Mouse (Mus musculus) thymus, adult 2 months (tissue): ENCODE results near the gene Sorcs3. TPM values are rescaled to one million over a fixed set of nuclear protein-coding genes. Genes with fewer than 3 reads are reported as not detected.

Experiments
- DNase-seq: peaks from one replicate; pipeline ENCODE4 v3.0.0; 2021
- H3K27ac ChIP-seq: fragments of 200-500 bp; 2 replicates; pipeline ENCODE4 v1.5.1; 2012; ENCODE audit warnings: low read length, control low read depth; ENCODE audit not compliant: control insufficient read depth, insufficient read depth
- H3K27me3 ChIP-seq: fragments of 200-500 bp; 2 replicates; pipeline ENCODE4 v1.6.1; 2012; ENCODE audit warnings: mild to moderate bottlenecking, low read length, moderate library complexity, mixed read lengths; ENCODE audit not compliant: control insufficient read depth, insufficient read depth
- H3K36me3 ChIP-seq: fragments of 200-500 bp; 2 replicates; pipeline ENCODE4 v1.6.1; 2012; ENCODE audit warnings: mild to moderate bottlenecking, low read length, moderate library complexity; ENCODE audit not compliant: control insufficient read depth, insufficient read depth
- H3K4me1 ChIP-seq: fragments of 200-500 bp; replicated peaks from 2 replicates; pipeline ENCODE4 v1.6.1; 2012; ENCODE audit warnings: low read length; ENCODE audit not compliant: control insufficient read depth, insufficient read depth
- H3K4me3 ChIP-seq: fragments of 200-500 bp; 2 replicates; pipeline ENCODE4 v1.5.1; 2012; ENCODE audit warnings: mild to moderate bottlenecking, low read length, control low read depth, moderate library complexity; ENCODE audit not compliant: control insufficient read depth, insufficient read depth
- CTCF ChIP-seq: fragments of 200-500 bp; IDR thresholded peaks from 2 replicates; pipeline ENCODE4 v1.5.1; 2012; ENCODE audit warnings: mild to moderate bottlenecking, control low read depth, low read length, moderate library complexity, borderline replicate concordance; ENCODE audit not compliant: control insufficient read depth, poor library complexity, insufficient read depth; ENCODE audit errors: extremely low read depth
- POLR2A ChIP-seq: fragments of 200-500 bp; IDR thresholded peaks from 2 replicates; pipeline ENCODE4 v1.6.1; 2012; ENCODE audit warnings: mild to moderate bottlenecking, low read length, control low read depth, moderate library complexity; ENCODE audit not compliant: control insufficient read depth, poor library complexity, insufficient read depth; ENCODE audit errors: extremely low read depth
- WGBS: fragments of 180-500 bp; shearing (Covaris S2); methylation state at CpG from one replicate; pipeline ENCODE4 v1.1.7; 2018; 5-methylcytosine and 5-hydroxymethylcytosine counted together
- polyA plus RNA-seq: library from polyadenylated mRNA; depleted of rRNA; stranded (reverse); fragments of >200 nt; gene quantifications from 2 replicates; pipeline ENCODE4 v1.2.3, GENCODE M21; 2012

Sorcs3 gene
- polyA plus RNA-seq, 1 experiment: 0.18 TPM

GRCm38 (mm10) chr19:48438450-48438849 is 232.6 kb downstream of the Sorcs3 start:
- H3K27ac ChIP-seq: no peak overlapping the region
- WGBS: 57% methylated on average over 1 of the region's 1 CpGs
- TF ChIP-seq POLR2A: no peak
- no peak for TF ChIP-seq CTCF
- DNase-seq: no peak
- H3K36me3 ChIP-seq: no peaks in the 10 kb centered on the region
- no peaks in the 10 kb centered on the region for H3K4me1 ChIP-seq
- H3K27me3 ChIP-seq: no peaks in the 10 kb centered on the region
- H3K4me3 ChIP-seq: no peak overlapping the region

GRCm38 (mm10) chr19:48461141-48461540 is 255.3 kb downstream of the Sorcs3 start:
- Histone ChIP-seq H3K4me1 (no peaks in the 10 kb centered on the region), H3K4me3 (no peak overlapping the region), H3K27ac (no peak overlapping the region), H3K36me3 (no peaks in the 10 kb centered on the region), H3K27me3 (no peaks in the 10 kb centered on the region)
- no peak for DNase-seq
- no peak for TF ChIP-seq POLR2A
- no peak for TF ChIP-seq CTCF
- 94% methylated on average over 5 of the region's 5 CpGs for WGBS

- 87% methylated on average over 3 of the region's 3 CpGs for WGBS
- no peak for DNase-seq
- Histone ChIP-seq H3K27me3 (no peaks in the 10 kb centered on the region), H3K4me1 (no peaks in the 10 kb centered on the region), H3K36me3 (no peaks in the 10 kb centered on the region), H3K4me3 (no peak overlapping the region), H3K27ac (no peak overlapping the region)
- no peak for TF ChIP-seq POLR2A
- no peak for TF ChIP-seq CTCF
These were observed 256.6 kb downstream of the Sorcs3 start for GRCm38 (mm10) chr19:48462426-48462825.

- DNase-seq: no peak
- 92% methylated on average over 3 of the region's 3 CpGs for WGBS
- Histone ChIP-seq H3K27me3 (no peaks in the 10 kb centered on the region), H3K36me3 (no peaks in the 10 kb centered on the region), H3K4me3 (no peak overlapping the region), H3K4me1 (no peaks in the 10 kb centered on the region), H3K27ac (no peak overlapping the region)
- TF ChIP-seq POLR2A (no peak), CTCF (no peak)
These were observed 257.7 kb downstream of the Sorcs3 start for GRCm38 (mm10) chr19:48463494-48463893.

GRCm38 (mm10) chr19:48467471-48467870 is 261.6 kb downstream of the Sorcs3 start:
- Histone ChIP-seq H3K4me1 (no peaks in the 10 kb centered on the region), H3K27ac (no peak overlapping the region), H3K4me3 (no peak overlapping the region), H3K27me3 (no peaks in the 10 kb centered on the region), H3K36me3 (no peaks in the 10 kb centered on the region)
- WGBS: 78% methylated on average over 4 of the region's 4 CpGs
- no peak for TF ChIP-seq CTCF
- TF ChIP-seq POLR2A: no peak
- DNase-seq: no peak

GRCm38 (mm10) chr19:48469791-48470410 is 264.1 kb downstream of the Sorcs3 start:
- H3K27me3 ChIP-seq: no peaks in the 10 kb centered on the region
- WGBS: 87% methylated on average over 4 of the region's 4 CpGs
- no peak overlapping the region for H3K27ac ChIP-seq
- no peaks in the 10 kb centered on the region for H3K36me3 ChIP-seq
- DNase-seq: no peak
- no peak overlapping the region for H3K4me3 ChIP-seq
- no peak for TF ChIP-seq CTCF
- TF ChIP-seq POLR2A: no peak
- H3K4me1 ChIP-seq: no peaks in the 10 kb centered on the region

- Histone ChIP-seq H3K27me3 (no peaks in the 10 kb centered on the region), H3K27ac (no peak overlapping the region), H3K4me3 (no peak overlapping the region), H3K4me1 (no peaks in the 10 kb centered on the region), H3K36me3 (no peaks in the 10 kb centered on the region)
- no peak for DNase-seq
- 82% methylated on average over 5 of the region's 5 CpGs for WGBS
- TF ChIP-seq POLR2A (no peak), CTCF (no peak)
These were observed 266.1 kb downstream of the Sorcs3 start for GRCm38 (mm10) chr19:48471927-48472326.
